Mouse (Mus musculus): ENCODE measurements at regions not wholly inside any gene's neighbourhood (a gene's known extent, or its start where the extent isn't known, plus 50 kb on each side); places are given as distances from the start of the nearest gene placed in this dataset.

DNA sequence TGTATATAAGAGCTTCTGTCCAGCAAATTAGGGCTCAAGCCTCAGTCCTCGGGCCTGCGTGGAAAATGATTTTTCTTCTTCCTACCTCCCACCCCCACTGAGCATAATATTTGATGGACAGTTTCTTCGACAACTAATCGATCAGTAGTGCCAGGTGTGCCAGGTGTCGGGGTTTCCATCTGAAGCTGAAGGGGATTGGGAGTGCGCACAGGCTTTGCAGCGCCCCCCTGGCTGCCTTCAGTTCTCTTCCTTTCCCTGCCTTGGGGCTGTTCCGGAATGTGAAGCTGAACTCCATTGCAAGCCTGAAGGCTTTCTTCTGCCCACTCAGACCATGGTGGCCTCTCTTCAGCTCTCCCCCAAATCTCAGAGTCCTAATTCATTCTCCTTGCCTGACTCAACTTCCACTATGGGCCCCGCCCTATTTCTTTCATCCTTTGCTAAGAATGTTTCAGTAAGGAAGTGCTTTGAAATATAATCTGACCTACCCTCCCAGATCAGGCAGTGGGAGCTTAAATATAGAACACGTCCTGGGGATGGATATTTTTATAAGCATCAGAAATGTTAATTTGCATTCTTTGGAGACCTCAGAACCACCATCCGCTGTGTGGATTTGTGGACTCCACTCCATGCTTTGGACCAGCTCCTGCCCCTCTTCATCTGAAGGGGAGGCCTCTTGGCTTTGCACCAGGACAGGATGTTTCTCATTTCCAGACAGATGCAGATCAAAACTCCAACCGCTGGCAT is 75.5 kb upstream of the Sh3bp4 start:
- WGBS, result 72% methylated on average over 12 of the region's 12 CpGs
- DNase-seq (ENCODE audit: low spot score) (no peak), ATAC-seq (ENCODE audit: low FRiP score) (no peak)

GRCm38 (mm10) chr1:88995945-88996344 is 74.3 kb upstream of the Sh3bp4 start:
- Histone ChIP-seq H3K9me3 (ENCODE audit: control insufficient read depth, low read length) (no peaks in the 10 kb centered on the region), H3K4me3 (replicated peaks; ENCODE audit: low read length) (no peak overlapping the region), H3K4me2 (replicated peaks) (no peak overlapping the region), H3K27me3 (ENCODE audit: control insufficient read depth, insufficient read depth, low read length) (no peaks in the 10 kb centered on the region), H3K4me1 (replicated peaks; ENCODE audit: control insufficient read depth, insufficient read depth, low read length) (peaks cover 17% of the 10 kb centered on the region), H3K36me3 (replicated peaks; ENCODE audit: control insufficient read depth, insufficient read depth) (no peaks in the 10 kb centered on the region), H3K9ac (no peak overlapping the region), H3K27ac (0 out of 2 replicates have a peak overlapping the region, but pooled peaks have one; percentile 17)
- WGBS, result 29% methylated on average over 8 of the region's 8 CpGs
- DNase-seq (ENCODE audit: low spot score) (no peak), ATAC-seq (ENCODE audit: low FRiP score) (no peak)

More for the DNA sequence above, 75.5 kb upstream of the Sh3bp4 start:
- Histone ChIP-seq H3K36me3 (replicated peaks; ENCODE audit: control insufficient read depth, insufficient read depth) (no peaks in the 10 kb centered on the region), H3K27me3 (ENCODE audit: control insufficient read depth, insufficient read depth, low read length) (no peaks in the 10 kb centered on the region), H3K4me3 (replicated peaks; ENCODE audit: low read length) (no peak overlapping the region), H3K9me3 (ENCODE audit: control insufficient read depth, low read length) (no peaks in the 10 kb centered on the region), H3K27ac (no peak overlapping the region), H3K9ac (no peak overlapping the region), H3K4me2 (replicated peaks) (no peak overlapping the region), H3K4me1 (replicated peaks; ENCODE audit: control insufficient read depth, insufficient read depth, low read length) (peaks cover 17% of the 10 kb centered on the region)

GRCm38 (mm10) chr1:88996657-88997056 is 73.6 kb upstream of the Sh3bp4 start:
- Histone ChIP-seq H3K36me3 (replicated peaks; ENCODE audit: control insufficient read depth, insufficient read depth) (no peaks in the 10 kb centered on the region), H3K4me1 (replicated peaks; ENCODE audit: control insufficient read depth, insufficient read depth, low read length) (peaks cover 17% of the 10 kb centered on the region), H3K4me3 (replicated peaks; ENCODE audit: low read length) (no peak overlapping the region), H3K27ac (no peak overlapping the region), H3K9ac (no peak overlapping the region), H3K9me3 (ENCODE audit: control insufficient read depth, low read length) (no peaks in the 10 kb centered on the region), H3K27me3 (ENCODE audit: control insufficient read depth, insufficient read depth, low read length) (no peaks in the 10 kb centered on the region), H3K4me2 (replicated peaks) (no peak overlapping the region)
- no peak for ATAC-seq (ENCODE audit: low FRiP score)
- no peak for DNase-seq (ENCODE audit: low spot score)
- 57% methylated on average over 7 of the region's 7 CpGs for WGBS

DNA sequence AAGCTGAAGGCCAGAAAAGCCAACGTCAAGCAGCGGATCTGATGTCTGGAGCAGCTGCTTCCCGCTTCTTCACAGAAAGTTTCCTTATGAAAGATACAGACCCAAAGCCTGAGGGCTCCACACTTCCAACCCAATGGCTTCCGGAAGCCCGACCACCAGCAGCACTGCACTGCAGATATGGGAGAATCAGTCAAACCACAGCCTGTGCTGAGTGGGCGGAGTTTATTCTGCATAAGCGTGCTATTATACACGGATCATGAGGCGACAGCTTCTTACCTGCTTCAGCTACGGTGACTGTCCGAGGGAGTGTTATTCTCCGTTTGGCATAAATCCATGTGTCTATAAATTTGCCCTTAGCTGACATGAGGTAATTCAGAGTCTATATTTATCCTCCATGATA is 72.4 kb upstream of the Sh3bp4 start:
- Histone ChIP-seq H3K4me2 (replicated peaks) (no peak overlapping the region), H3K4me3 (replicated peaks; ENCODE audit: low read length) (no peak overlapping the region), H3K4me1 (replicated peaks; ENCODE audit: control insufficient read depth, insufficient read depth, low read length) (peaks cover 17% of the 10 kb centered on the region), H3K27ac (no peak overlapping the region), H3K9me3 (ENCODE audit: control insufficient read depth, low read length) (no peaks in the 10 kb centered on the region), H3K9ac (no peak overlapping the region), H3K36me3 (replicated peaks; ENCODE audit: control insufficient read depth, insufficient read depth) (no peaks in the 10 kb centered on the region), H3K27me3 (ENCODE audit: control insufficient read depth, insufficient read depth, low read length) (no peaks in the 10 kb centered on the region)
- no peak for DNase-seq (ENCODE audit: low spot score)
- ATAC-seq (ENCODE audit: low FRiP score), result no peak
- WGBS, result 77% methylated on average over 12 of the region's 12 CpGs

DNA sequence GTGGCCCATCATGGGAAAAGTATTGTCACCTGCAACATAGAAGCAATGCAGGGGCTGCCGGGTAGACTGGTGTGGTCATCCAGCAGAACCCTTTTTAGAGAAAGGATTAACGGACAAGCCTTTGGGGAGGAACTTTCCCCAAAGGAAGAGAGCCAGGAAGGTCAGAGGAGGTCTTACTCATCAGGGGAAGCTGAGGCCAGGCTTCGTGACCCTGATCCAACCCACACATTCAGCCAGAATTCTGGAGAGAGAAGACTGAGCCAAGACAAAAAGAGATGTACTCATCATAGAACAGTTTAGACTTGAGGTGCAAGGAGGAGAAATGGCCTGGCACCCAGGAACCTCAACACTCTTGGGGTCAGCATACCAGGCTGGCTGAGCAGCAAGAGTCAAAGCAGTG is 67.9 kb upstream of the Sh3bp4 start:
- no peaks in the 10 kb centered on the region for H3K4me1 ChIP-seq (replicated peaks; ENCODE audit: control insufficient read depth, insufficient read depth, low read length)
- ATAC-seq (ENCODE audit: low FRiP score), result no peak
- WGBS, result 79% methylated on average over 3 of the region's 3 CpGs

DNA sequence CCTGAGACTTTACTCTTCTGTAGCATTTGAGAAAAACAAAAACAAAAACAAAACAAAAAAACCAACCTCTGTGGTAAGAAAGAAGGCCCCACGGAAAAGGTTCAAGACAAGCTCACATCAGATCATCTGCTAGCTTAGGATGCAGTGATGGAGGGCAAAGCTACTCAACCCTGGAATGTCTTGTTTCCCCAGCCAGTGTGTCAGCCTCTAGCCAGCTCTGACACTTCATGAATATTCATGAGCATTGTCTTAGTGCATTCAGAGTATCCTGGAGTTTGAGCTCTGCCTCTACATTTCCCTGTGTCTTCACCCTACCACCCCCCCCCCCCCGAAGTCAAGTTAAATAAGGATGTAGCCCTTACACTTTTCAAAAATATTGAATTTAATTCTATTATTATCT is 66.5 kb upstream of the Sh3bp4 start:
- no peak overlapping the region for H3K9ac ChIP-seq
- H3K27ac ChIP-seq, result no peak overlapping the region
- 43% methylated on average over 2 of the region's 2 CpGs for whole genome bisulfite sequencing
- ATAC-seq (ENCODE audit: low FRiP score) (no peak), DNase-seq (ENCODE audit: low spot score) (no peak)
- no peaks in the 10 kb centered on the region for H3K36me3 ChIP-seq (replicated peaks; ENCODE audit: control insufficient read depth, insufficient read depth)
- H3K27me3 ChIP-seq (ENCODE audit: control insufficient read depth, insufficient read depth, low read length), result no peaks in the 10 kb centered on the region
- no peak overlapping the region for H3K4me3 ChIP-seq (replicated peaks; ENCODE audit: low read length)
- no peaks in the 10 kb centered on the region for H3K4me1 ChIP-seq (replicated peaks; ENCODE audit: control insufficient read depth, insufficient read depth, low read length)
- H3K9me3 ChIP-seq (ENCODE audit: control insufficient read depth, low read length), result no peaks in the 10 kb centered on the region
- H3K4me2 ChIP-seq (replicated peaks), result no peak overlapping the region

More for the DNA sequence above, 67.9 kb upstream of the Sh3bp4 start:
- H3K27me3 ChIP-seq (ENCODE audit: control insufficient read depth, insufficient read depth, low read length), result no peaks in the 10 kb centered on the region
- H3K9me3 ChIP-seq (ENCODE audit: control insufficient read depth, low read length), result no peaks in the 10 kb centered on the region
- no peak overlapping the region for H3K27ac ChIP-seq
- DNase-seq (ENCODE audit: low spot score), result no peak
- H3K4me3 ChIP-seq (replicated peaks; ENCODE audit: low read length), result no peak overlapping the region
- no peak overlapping the region for H3K4me2 ChIP-seq (replicated peaks)
- no peak overlapping the region for H3K9ac ChIP-seq
- H3K36me3 ChIP-seq (replicated peaks; ENCODE audit: control insufficient read depth, insufficient read depth), result no peaks in the 10 kb centered on the region

DNA sequence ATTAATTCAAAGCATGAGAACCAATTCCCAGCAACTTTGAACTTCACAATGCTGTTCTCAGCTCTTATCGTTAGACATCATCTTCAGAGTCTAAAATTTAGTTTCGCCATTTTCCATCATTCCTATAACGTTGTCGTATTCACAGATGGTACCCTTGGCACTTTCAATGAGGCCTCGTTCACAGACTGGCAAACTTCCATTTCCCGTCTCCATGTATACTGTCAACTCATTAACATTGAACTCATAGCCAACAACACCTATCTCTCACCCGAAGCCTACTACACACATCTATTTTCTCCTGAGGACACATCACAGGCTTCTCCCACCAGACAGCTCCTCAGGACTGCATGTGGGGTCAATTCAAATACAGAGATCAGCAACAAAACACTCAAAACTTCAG is 62.7 kb upstream of the Sh3bp4 start:
- Histone ChIP-seq H3K36me3 (replicated peaks; ENCODE audit: control insufficient read depth, insufficient read depth) (no peaks in the 10 kb centered on the region), H3K4me3 (replicated peaks; ENCODE audit: low read length) (no peak overlapping the region), H3K4me1 (replicated peaks; ENCODE audit: control insufficient read depth, insufficient read depth, low read length) (no peaks in the 10 kb centered on the region), H3K27ac (no peak overlapping the region), H3K9ac (no peak overlapping the region), H3K9me3 (ENCODE audit: control insufficient read depth, low read length) (no peaks in the 10 kb centered on the region), H3K4me2 (replicated peaks) (no peak overlapping the region), H3K27me3 (ENCODE audit: control insufficient read depth, insufficient read depth, low read length) (no peaks in the 10 kb centered on the region)
- ATAC-seq (ENCODE audit: low FRiP score) (no peak), DNase-seq (ENCODE audit: low spot score) (no peak)
- 87% methylated on average over 7 of the region's 7 CpGs for WGBS

DNA sequence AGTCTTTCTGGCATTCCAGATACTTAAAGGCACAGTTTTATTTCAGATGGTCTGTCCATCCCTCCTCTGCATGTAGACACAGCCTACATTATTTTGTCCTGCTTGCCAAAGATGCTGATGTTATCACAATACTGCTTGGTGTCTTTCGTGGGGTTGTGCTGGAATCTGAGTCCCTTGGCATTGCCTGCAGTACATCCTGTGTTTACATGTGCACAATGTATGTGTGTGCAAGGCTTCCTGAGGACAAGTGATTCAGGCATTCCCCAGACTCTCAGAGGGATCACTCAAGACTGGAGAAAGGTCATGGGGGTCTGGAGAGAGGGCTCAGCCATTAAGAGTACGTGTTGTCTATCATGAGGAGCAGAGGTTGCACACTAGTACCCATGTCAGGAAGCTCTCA is 60.0 kb upstream of the Sh3bp4 start:
- Histone ChIP-seq H3K4me2 (replicated peaks) (no peak overlapping the region), H3K4me1 (replicated peaks; ENCODE audit: control insufficient read depth, insufficient read depth, low read length) (no peaks in the 10 kb centered on the region), H3K9ac (no peak overlapping the region), H3K4me3 (replicated peaks; ENCODE audit: low read length) (no peak overlapping the region), H3K9me3 (ENCODE audit: control insufficient read depth, low read length) (no peaks in the 10 kb centered on the region), H3K36me3 (replicated peaks; ENCODE audit: control insufficient read depth, insufficient read depth) (no peaks in the 10 kb centered on the region), H3K27me3 (ENCODE audit: control insufficient read depth, insufficient read depth, low read length) (no peaks in the 10 kb centered on the region), H3K27ac (no peak overlapping the region)
- no peak for ATAC-seq (ENCODE audit: low FRiP score)
- WGBS, result 81% methylated on average over 2 of the region's 2 CpGs
- no peak for DNase-seq (ENCODE audit: low spot score)

DNA sequence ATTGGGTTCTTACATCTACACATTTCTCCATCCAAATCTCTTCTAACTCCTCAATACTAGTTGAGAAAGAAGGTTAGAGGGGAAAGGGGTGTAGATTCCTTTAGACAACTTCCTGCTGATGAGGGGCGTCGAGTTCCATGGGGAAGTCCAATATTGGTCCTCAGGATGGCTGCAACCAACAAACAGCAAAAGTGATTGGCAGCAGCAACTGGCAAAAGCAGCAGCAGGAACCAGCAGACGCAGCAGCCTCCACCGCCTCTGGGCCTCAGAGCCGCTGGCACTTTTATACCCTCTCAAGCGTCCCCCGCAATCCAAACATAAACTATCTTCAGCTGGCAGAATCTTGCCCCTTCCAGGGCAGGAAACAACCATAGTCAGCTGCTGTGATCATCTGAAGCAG is 58.8 kb upstream of the Sh3bp4 start:
- Histone ChIP-seq H3K4me1 (replicated peaks; ENCODE audit: control insufficient read depth, insufficient read depth, low read length) (no peaks in the 10 kb centered on the region), H3K27me3 (ENCODE audit: control insufficient read depth, insufficient read depth, low read length) (no peaks in the 10 kb centered on the region), H3K9me3 (ENCODE audit: control insufficient read depth, low read length) (no peaks in the 10 kb centered on the region), H3K4me3 (replicated peaks; ENCODE audit: low read length) (no peak overlapping the region), H3K4me2 (replicated peaks) (no peak overlapping the region), H3K27ac (no peak overlapping the region), H3K9ac (no peak overlapping the region), H3K36me3 (replicated peaks; ENCODE audit: control insufficient read depth, insufficient read depth) (no peaks in the 10 kb centered on the region)
- 87% methylated on average over 7 of the region's 7 CpGs for WGBS
- no peak for ATAC-seq (ENCODE audit: low FRiP score)
- no peak for DNase-seq (ENCODE audit: low spot score)

GRCm38 (mm10) chr1:89015385-89015784 is 54.8 kb upstream of the Sh3bp4 start:
- ATAC-seq (ENCODE audit: low FRiP score), result no peak
- H3K36me3 ChIP-seq (replicated peaks; ENCODE audit: control insufficient read depth, insufficient read depth), result no peaks in the 10 kb centered on the region
- H3K27ac ChIP-seq, result no peak overlapping the region
- no peak overlapping the region for H3K4me2 ChIP-seq (replicated peaks)
- H3K4me3 ChIP-seq (replicated peaks; ENCODE audit: low read length), result no peak overlapping the region
- no peak for DNase-seq (ENCODE audit: low spot score)
- H3K27me3 ChIP-seq (ENCODE audit: control insufficient read depth, insufficient read depth, low read length), result no peaks in the 10 kb centered on the region
- no peaks in the 10 kb centered on the region for H3K4me1 ChIP-seq (replicated peaks; ENCODE audit: control insufficient read depth, insufficient read depth, low read length)
- no peak overlapping the region for H3K9ac ChIP-seq
- H3K9me3 ChIP-seq (ENCODE audit: control insufficient read depth, low read length), result no peaks in the 10 kb centered on the region
- 57% methylated on average over 12 of the region's 12 CpGs for WGBS
